ENCODE assay signal across 8 mouse cellular contexts in genomic region chr9:102719936-102720566, GRCm38 (mm10). TPM values are rescaled to one million over a fixed set of nuclear protein-coding genes. Genes with fewer than 3 reads are reported as not detected.
DNase-seq lines count a peak whose midpoint lies in the region; ATAC-seq and TF ChIP-seq lines count a peak whose summit lies in the region.

No protein-coding gene starts in this region.

- H3K9me3 ChIP-seq in hindbrain, embryonic 10.5 days = no peaks in the 10 kb centered on the region
- no peaks in the 10 kb centered on the region for H3K9me3 ChIP-seq in liver, embryonic 12.5 days (replicated peaks)

- peak overlapping the region; percentile 99 for H3K27ac ChIP-seq in hindbrain, embryonic 10.5 days
- peak overlapping the region; percentile 42; the same call in 1 of the 2 replicates for H3K27ac ChIP-seq in liver, embryonic 12.5 days

- peak overlapping the region; percentile 29; the same call in 1 of the 2 replicates for H3K9ac ChIP-seq in liver, embryonic 12.5 days

- peaks cover 61% of the 10 kb centered on the region for H3K36me3 ChIP-seq in C2C12 (ENCODE audit: control insufficient read depth, insufficient read depth)
- peaks cover 53% of the 10 kb centered on the region for H3K36me3 ChIP-seq in hindbrain, embryonic 10.5 days
- H3K36me3 ChIP-seq in liver, embryonic 12.5 days = peaks cover 34% of the 10 kb centered on the region

- no peak for ATAC-seq in liver, embryonic 12.5 days

- H3K4me1 ChIP-seq in hindbrain, embryonic 10.5 days (replicated peaks) = peaks cover 92% of the 10 kb centered on the region
- H3K4me1 ChIP-seq in liver, embryonic 12.5 days = peaks cover 48% of the 10 kb centered on the region

- no peak for TF ChIP-seq CTCF in C2C12 (IDR thresholded peaks at IDR 0.05; ENCODE audit: control insufficient read depth, insufficient read depth, insufficient read length)

- DNase-seq in Muller cell, postnatal 12 days (ENCODE audit: inconsistent ontology term) = peak; percentile 76
- no peak for DNase-seq in hindbrain, embryonic 10.5 days (ENCODE audit: low spot score)
- DNase-seq in thymus, postnatal 36 days = no peak
- no peak for DNase-seq in right cerebral cortex, adult 18-20 months
- DNase-seq in left cerebral cortex, adult 18-20 months (ENCODE audit: low spot score in 2 of 2) = no peak
- DNase-seq in urinary bladder, postnatal 10 days (ENCODE audit: low spot score) = no peak

- H3K4me2 ChIP-seq in liver, embryonic 12.5 days = peak overlapping the region; percentile 63

- WGBS in hindbrain, embryonic 10.5 days = 68% methylated on average over 17 of the region's 17 CpGs
- 66% methylated on average over 17 of the region's 17 CpGs for WGBS in liver, embryonic 12.5 days (ENCODE audit: insufficient replicate concordance)

- no peaks in the 10 kb centered on the region for H3K27me3 ChIP-seq in C2C12 (ENCODE audit: control insufficient read depth, insufficient read depth, insufficient read length)
- H3K27me3 ChIP-seq in hindbrain, embryonic 10.5 days (ENCODE audit: insufficient read depth, poor library complexity, severe bottlenecking) = peaks cover 9% of the 10 kb centered on the region
- H3K27me3 ChIP-seq in liver, embryonic 12.5 days (replicated peaks) = peaks cover 63% of the 10 kb centered on the region

- peaks cover 75% of the 10 kb centered on the region for H3K79me2 ChIP-seq in C2C12 (ENCODE audit: control insufficient read depth, insufficient read depth)

- peaks cover 66% of the 10 kb centered on the region for H3K79me3 ChIP-seq in C2C12 (ENCODE audit: low read depth)

- peak overlapping the region; percentile 89 for H3K4me3 ChIP-seq in C2C12 (ENCODE audit: insufficient read depth, poor library complexity, severe bottlenecking)
- peak overlapping the region; percentile 84 for H3K4me3 ChIP-seq in hindbrain, embryonic 10.5 days
- H3K4me3 ChIP-seq in liver, embryonic 12.5 days = peak overlapping the region; percentile 58

- peak overlapping the region; percentile 79 for H3ac ChIP-seq in C2C12 (ENCODE audit: control insufficient read depth, insufficient read length, low read depth)

TF ChIP-seq in C2C12, 6 proteins besides CTCF, POLR2A, EP300 and RAD21:
- TF ChIP-seq CEBPB (IDR thresholded peaks at IDR 0.05; ENCODE audit: low read depth) (no peak), USF1 (IDR thresholded peaks at IDR 0.05; ENCODE audit: low read depth) (no peak), FOSL1 (IDR thresholded peaks at IDR 0.05; ENCODE audit: insufficient read depth, low read length, poor library complexity, severe bottlenecking) (no peak), MYOD1 (IDR thresholded peaks at IDR 0.05; ENCODE audit: control insufficient read depth, insufficient read length, low read depth) (no peak), MAX (IDR thresholded peaks at IDR 0.05) (no peak), MYOG (IDR thresholded peaks at IDR 0.05; ENCODE audit: control insufficient read depth, extremely low read depth, insufficient read length) (no peak)

RNA-seq across cellular contexts. Expression of gene Amotl2, which starts 3.6 kb away (rescaled TPM):
- polyA plus RNA-seq in C2C12 (2012; fragmentation: generic; extraction: Trizol) = 61.0 TPM
- polyA plus RNA-seq in hindbrain, embryonic 10.5 days (2016; fragmentation: Nextera tagmentation; extraction: Ambion mirVana) = 67.6 and 70.1 TPM in 2 replicates
- 10.4 and 11.5 TPM in 2 replicates for polyA plus RNA-seq in liver, embryonic 12.5 days (2016; fragmentation: Nextera tagmentation; extraction: Ambion mirVana)
- 10 to 100 TPM; 19.5 to 20.5 TPM for total RNA-seq in left cerebral cortex, adult 18-20 months (2021)
